Mouse (Mus musculus): Measurements from ENCODE around the gene Slc25a39. TPM values are rescaled to one million over a fixed set of nuclear protein-coding genes. Genes with fewer than 3 reads are reported as not detected.
A peak's percentile ranks its signal among the peaks of the same experiment; 100 is the strongest.
"Not testable (repeated sequence)": the region's sequence is repeated elsewhere in the genome, so short reads cannot be mapped to it uniquely, and the experiment has no call there.

Slc25a39 gene
- total RNA-seq, 1 experiment from 2014 or later = 35.4 TPM

DNA sequence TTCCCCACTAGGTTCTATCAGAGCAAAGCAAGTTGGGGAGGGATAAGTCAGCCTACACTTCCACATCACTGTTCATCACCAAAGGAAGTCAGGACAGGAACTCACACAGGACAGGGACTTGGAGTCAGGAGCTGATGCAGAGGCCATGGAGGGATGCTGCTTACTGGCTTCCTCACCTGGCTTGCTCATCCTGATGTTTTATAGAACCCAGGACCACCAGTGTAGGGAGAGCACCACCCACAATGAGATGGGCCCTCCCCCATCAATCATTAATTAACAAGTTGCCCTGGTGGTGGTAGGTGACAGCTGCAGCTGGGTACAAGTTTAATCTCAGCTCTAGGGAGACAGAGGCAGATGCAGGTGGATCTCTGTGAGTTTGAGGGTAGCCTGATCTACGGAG, 9.4 kb upstream of the Slc25a39 start:
- ATAC-seq (replicated peaks; ENCODE audit: low read depth, poor library complexity, severe bottlenecking) = no peak

DNA sequence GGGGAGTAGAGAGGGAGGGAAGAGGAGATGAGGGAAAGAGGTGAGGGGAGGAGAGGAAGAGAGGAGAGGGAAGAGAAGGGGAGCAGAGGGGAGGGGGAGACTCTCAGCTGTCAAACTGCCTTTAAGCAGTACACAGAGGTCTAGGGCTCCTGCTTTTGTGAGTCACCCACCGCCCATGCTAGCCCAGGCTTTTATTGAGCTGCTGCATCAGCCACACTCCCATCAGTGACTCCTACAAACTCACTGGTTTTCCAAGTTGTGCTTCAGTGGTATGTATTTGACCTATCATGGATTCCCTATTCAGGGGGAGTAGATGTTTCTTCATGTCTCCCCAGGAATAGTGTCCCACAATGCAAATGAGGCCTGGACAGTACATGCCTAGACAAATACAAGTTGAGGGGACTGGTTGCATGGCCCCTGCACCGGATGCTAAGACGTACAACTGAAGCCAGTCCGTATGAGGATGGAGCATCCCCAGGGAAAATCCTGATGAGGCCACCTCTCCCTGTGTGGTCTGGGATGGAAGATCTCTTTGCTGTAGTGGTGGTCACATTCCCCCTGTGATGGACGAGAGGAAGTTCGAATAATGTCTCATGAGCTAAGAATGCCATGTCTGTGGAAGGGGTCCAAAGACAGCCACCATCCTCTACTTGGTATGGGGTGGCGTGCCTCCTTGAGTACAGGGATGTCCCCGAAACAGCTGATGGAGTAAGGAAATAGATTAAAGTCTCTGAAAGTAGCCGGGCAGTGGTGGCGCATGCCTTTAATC, 7.5 kb upstream of the Slc25a39 start:
- ATAC-seq (replicated peaks; ENCODE audit: low read depth, poor library complexity, severe bottlenecking) = no peak

DNA sequence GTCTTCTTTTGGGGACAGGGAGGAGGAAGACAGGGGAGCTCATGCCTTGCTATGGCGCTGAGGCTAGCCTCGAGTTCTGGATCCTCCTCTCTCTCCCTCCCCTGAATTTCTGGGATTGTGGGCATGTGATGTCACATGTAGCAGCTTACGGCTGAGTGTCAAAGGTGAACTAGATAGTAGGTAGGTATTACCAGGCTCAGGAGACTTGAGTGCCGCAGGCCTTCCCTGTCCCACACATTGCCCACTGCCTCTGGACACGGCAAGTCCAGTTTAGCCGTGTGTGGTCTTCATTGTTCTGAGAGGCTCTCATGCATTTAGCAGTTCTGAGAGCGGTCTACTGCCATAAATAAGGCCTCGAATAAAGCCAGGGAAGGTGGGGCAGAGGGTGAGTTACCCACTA, 5.3 kb upstream of the Slc25a39 start:
- no peak for ATAC-seq (replicated peaks; ENCODE audit: low read depth, poor library complexity, severe bottlenecking)

DNA sequence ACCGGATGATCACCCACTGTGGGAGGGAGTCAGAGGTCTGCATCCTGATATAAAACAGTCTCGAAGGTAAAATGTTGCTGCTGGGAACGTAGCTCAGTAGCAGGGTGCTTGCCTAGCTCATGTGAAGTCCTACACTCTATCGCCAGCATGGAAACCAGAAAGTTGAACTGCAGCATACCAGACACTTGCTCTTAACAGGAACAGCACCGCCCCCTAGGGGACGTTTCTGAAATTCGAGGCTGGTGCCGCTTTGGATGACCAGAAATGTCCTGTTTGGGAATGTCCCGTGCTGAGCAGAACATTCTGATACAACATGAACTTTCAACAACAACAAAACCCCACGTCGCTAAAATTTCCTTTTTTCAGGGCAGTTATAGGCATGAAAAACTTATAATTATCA, 4.0 kb upstream of the Slc25a39 start:
- ATAC-seq (replicated peaks; ENCODE audit: low read depth, poor library complexity, severe bottlenecking) = peak; percentile 40

DNA sequence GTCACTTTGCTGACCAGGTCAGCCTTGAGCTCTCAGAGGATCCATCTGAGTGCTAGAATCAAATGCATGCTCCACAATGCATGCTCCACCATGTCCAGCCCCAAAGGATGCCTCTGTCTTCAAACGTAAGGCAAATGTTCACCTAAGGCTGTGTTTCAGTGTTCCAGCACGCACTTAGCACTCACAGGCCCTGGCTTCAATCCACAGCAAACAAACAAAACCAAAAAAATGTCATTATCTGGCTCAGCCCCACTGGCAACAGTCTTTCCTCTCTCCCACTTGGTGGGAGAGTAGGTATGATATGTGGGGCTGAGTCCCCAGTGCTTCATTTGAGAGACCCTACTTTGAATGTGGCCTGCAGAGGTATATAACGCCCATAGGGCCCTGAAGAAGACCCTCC, 3.3 kb upstream of the Slc25a39 start:
- no peak for ATAC-seq (replicated peaks; ENCODE audit: low read depth, poor library complexity, severe bottlenecking)

DNA sequence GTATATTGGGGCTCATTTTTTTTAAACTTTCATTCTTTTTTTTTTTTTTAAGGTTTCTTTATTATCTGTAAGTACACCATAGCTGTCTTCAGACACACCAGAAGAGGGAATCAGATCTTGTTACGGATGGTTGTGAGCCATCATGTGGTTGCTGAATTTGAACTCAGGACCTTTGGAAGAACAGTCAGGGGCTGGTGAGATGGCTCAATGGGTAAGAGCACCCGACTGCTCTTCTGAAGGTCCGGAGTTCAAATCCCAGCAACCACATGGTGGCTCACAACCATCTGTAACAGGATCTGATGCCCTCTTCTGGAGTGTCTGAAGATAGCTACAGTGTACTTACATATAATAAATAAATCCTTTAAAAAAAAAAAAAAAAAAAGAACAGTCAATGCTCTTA, 2.6 kb upstream of the Slc25a39 start:
- not testable (repeated sequence) for ATAC-seq (replicated peaks; ENCODE audit: low read depth, poor library complexity, severe bottlenecking)

DNA sequence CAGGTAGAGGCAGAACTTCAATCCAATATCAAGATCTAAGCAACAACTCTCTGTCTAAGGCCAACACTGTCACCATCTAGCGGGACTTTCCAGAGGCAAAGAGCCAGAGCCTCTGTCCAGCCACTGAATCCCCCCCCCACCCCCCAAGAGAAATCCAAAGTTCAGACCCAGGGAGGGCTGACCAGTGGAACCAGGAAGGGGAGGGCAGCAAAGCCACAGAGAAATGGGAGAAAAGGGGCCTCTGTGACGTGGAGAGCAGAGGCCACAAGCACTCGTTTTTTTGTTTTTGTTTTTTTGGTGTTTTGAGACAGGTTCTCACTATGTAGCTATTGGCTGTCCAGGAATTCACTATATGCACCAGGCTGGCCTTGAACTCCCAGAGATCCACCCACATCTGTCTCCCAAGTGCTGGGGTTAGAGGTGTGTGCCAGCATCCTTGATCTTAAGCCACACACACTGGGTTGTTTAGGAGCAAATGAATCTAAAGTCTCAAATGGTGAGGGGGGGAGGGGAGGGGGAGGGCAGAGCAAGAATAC, 2.1 kb upstream of the Slc25a39 start:
- no peak for ATAC-seq (replicated peaks; ENCODE audit: low read depth, poor library complexity, severe bottlenecking)

DNA sequence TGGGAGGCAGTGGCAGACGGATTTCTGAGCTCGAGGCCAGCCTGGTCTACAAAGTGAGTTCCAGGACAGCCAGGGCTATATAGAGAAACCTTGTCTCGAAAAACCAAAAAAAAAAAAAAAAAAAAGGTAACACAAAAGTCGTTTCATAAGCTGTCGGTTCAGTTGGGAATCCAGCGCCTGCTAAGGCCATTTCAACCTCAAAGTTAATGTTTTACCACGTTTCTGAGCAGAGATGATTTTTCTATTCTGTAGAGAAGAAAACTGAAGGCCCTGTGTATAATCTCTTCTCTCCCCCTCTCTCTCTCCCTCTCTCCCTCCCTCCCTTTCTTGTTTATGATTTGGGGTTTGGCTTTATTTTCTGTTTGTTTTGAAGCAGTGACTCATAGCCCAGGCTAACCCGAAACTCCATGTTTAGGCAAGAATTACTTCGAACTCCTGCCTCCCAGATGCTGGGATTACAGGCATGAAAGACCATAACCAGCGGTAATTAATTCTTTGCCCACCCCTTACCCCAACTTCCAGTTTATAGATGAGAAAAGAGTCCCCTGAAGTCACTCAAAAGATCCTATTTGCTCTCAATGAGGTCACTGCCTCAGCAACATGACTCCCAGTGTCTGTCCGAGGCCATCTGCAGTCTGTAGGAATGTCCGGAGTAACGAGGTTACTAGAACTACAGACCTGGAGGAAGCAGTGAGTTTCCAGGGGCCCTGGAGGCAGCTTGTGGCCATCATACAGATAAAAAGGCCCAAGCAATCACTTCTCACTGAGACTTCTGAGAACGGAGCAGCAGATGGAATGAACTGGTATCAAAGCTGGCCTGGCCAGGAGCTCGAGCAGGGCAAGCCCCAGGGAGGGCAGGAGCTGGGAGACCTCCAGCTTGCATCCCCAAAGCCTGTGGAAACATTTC, 1.4 kb upstream of the Slc25a39 start:
- no peak for ATAC-seq (replicated peaks; ENCODE audit: low read depth, poor library complexity, severe bottlenecking)

DNA sequence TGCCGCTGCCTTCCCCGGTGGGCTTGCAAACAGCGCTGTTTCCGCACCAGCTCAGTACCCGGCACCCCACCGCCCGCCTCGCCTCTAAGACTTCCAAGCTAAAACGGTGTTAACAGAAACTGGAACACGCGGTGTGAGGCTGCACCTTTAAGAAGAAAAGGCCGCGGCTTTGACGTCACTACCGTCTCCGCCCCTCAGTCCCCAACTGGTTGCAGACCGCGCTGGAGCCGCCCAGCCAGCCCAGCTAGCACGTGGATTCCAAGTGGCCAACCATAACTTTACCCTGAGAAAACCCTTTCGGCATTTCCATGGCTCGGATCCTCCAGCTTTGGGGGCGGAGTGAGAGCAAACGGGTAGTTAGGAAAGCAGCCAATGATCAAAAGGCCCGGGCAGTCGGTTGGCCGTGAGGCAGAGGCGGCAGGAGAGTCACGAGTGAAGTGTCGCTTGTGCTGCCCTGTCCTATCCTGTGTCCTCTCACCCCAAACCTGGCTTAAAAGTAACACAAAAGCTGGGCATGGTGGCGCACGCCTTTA, 664 bp upstream of the Slc25a39 start:
- ATAC-seq (replicated peaks; ENCODE audit: low read depth, poor library complexity, severe bottlenecking) = peak; percentile 87

DNA sequence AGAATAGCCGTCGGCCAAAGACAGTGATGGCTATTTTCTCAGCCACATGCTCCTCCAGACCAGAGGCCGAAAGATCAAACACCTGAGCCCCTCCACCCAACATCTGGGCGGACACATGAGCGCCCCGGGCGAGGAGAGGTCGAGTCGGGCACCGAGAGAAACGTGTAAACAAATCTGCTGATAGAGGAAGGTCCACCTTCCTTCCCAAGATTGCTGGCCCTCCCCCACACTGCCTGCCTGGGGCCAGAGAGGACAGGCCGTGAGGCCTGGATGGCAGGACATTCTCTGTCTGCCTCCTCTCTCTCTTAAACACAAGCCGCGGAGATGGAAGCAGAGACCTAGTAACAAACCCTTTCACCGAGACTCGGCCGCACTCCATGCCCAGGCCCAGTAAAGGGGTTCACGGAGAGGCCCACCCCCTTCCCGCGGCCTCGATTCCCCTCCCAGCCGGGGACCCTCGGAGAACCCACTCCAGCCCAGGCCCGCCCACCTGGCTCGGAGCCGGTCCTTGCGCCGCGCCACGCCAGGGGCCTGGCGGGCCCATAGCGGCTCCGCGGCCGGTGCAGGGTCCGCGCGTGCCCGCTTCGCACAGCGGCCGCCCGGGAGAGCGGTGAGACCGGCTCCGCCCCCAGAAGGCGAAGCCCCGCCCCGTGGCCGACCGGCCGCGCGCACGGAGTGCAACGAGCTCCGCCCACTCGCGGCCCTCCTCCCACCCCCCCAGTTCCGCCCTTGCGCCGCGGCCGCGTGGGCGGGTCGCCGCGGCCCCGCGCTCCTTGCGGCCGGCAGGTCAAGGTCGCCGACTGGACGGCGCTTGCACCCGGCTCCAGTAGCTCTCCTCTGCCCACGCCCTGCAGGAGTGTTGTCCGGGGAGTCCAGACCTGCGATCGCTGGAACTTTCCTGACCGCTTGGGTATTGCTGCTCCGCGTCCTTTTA, 579 bp downstream of the Slc25a39 start:
- peak; percentile 31 for ATAC-seq (replicated peaks; ENCODE audit: low read depth, poor library complexity, severe bottlenecking)

DNA sequence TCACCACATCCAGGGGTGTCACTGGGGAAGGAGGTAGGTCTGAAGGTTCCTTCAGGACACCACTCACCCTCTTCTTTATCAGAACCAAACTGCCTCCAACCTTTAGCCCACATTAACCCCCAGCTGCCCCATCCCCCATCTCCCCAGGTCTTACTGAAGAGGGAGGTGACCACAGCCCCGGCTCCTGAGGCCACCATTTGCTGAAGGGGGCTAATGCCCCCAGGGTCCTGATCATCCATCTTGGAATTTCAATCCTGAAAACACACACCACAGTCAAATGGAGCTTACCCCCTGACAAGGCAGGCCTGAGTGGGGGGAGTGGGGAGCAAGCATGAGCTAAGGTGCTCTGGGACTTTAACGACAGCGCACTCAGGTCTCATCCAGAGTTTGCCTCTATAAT, 1.3 kb downstream of the Slc25a39 start:
- no peak for ATAC-seq (replicated peaks; ENCODE audit: low read depth, poor library complexity, severe bottlenecking)

DNA sequence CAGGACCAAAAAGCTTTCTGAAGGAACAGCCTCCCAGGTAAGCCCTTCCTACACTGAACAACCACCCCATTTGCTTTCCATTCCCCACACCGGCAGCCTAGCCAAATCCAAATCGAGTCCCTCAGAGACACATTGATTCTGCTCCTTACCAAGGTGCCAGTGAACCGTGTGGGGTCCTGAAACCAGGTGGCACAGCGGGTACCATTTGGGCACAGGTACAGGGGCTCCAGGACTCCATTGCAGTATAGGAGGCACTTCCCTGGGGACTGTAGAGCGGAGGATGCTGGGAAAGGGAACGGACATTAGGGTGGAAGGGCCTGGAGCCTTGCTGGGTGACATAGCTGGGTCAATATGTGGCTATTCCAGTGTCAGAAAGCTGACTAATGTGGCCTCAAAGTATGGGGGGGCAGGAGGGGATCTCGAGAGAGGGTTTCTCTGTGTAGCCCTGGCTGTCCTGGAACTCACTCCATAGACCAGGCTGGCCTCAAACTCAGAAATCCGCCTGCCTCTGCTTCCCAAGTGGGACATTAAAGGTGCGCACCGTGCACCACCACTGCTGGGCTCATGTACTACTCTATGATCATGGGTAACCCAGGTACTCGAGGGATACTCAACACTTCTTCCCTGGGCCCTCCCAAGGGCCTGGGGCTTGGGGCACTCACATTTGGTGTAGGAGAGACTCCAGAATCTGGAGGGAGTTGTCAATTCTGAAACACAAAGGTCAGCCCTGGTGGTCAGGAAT, 2.0 kb downstream of the Slc25a39 start:
- ATAC-seq (replicated peaks; ENCODE audit: low read depth, poor library complexity, severe bottlenecking) = no peak

DNA sequence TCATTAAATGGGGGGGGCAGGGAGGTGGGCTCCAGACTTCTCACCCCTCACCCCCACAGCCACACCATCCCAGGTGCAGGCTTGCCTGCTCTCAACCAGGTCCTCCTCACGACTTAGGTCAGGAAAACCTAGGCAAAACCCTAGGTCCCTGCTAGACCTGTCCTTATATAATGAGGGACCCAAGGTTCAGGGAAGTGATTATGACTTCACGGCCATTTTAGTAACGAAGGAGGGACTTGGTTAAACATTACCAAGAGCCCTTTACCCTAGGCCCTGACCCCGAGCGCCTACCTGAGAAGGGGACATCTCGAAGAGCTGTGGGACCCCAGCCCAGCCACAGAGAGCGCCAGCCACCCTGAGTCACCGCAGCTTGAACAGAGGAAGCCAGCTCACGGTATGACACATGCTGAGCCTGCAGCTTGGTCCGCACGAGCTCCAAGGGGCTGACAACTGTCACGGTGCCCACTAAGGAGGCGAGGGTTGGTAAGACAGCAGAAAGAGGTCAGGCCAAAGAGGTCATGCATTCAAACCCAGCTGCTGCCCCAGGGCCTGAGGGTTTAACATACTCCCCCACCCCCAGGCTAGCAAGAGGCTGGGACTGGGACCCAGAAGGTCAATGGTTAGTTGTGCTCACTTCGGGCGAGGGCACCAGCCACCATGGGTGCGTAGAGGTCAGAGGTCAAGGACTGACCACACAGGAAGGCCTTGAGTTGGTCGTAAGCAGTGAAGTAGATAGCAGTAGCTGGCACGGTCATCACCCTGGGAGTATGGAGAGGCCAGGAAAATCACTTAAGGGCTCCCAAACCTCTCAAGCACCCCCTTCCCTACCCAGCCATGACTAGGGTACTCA, 3.4 kb downstream of the Slc25a39 start:
- no peak for ATAC-seq (replicated peaks; ENCODE audit: low read depth, poor library complexity, severe bottlenecking)

DNA sequence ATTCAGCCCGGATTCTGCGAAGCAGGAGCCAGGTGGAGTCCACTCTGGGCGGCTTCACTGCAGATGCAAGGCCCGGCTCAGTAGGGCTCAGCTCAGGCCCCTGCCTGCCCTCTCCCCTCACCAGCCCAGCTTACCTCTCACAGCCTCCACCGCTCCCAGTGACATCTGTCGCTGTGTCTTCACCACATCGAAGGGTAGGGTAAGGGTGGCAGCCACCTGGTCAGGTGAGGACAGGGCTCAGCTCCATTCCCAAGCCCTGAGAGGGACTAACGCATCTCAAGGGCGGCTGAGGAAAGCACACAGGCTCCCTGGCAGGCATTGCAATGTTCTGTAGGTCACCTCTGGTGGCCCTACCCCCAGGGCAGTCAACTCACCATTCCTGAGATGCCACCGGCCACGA, 4.1 kb downstream of the Slc25a39 start:
- ATAC-seq (replicated peaks; ENCODE audit: low read depth, poor library complexity, severe bottlenecking) = no peak

DNA sequence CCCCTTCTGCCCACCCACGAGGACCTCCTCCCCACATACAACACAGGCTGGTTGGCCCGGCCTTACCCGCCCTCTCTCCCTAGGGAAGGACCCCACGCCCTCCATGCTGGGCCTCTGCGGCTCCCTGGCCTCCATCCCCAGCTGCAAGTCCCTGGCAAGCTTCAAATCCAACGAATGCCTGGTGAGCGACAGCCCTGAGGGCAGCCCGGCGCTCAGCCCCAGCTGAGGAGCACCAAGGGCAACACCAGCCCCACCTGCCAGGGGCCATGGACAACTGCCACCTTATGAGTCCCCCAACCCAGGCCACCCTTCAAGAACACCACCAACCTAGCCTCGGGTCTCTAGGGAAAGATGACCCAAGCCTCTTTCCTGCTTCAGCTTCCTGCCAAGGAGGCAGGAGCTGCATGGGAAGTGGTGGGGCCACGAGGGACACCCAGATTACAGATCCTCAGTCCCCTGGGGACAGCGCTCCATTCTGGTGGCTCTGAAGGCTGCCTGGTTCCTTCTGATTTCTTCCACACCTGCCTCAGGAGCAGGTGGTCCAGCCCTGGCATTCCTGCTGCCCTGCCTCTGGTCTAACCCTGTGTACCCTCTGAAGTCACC, 5.7 kb downstream of the Slc25a39 start:
- no peak for ATAC-seq (replicated peaks; ENCODE audit: low read depth, poor library complexity, severe bottlenecking)

DNA sequence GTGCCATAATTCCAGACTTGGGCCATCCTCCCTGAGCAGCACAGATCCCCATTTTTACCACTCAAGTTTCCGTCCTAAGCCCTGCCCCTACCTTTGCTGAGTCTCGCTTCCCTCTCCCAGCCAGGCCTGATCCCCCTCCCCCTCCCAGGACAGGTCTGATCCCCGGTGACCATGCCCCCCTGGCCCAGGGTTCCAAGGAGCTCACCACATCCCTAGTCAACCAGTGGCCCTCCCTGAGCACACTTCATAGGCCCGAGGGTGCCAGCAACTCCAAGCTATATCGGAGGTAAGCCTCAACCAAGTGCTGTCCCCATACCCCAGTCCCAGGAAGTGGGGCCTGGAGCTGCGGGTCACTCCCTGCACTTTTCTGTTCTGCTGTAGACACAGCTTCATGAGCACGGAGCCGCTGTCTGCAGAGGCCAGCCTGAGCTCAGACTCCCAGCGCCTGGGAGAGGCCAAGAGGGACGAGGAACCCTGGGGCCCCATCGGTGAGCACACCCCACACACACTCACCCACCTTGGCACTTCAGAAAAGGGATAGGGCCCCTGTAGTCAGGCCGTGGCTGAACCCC, 7.1 kb downstream of the Slc25a39 start:
- no peak for ATAC-seq (replicated peaks; ENCODE audit: low read depth, poor library complexity, severe bottlenecking)

DNA sequence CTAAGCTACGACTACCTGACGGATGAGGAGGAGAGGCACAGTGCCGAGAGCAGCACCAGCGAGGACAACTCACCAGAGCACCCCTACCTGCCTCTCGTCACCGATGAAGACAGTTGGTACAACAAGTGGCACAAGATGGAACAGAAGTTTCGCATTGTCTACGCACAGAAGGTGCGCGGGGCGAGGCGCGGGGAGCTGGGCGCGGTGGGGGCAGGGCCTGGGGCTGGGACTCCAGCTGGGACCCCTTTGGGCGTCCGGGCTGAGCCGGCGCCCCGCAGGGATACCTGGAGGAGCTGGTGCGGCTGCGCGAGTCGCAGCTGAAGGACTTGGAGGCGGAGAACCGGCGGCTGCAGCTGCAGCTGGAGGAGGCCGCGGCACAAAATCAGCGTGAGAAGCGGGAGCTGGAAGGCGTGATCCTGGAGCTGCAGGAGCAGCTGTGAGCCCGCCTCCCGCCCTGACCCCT, 8.1 kb downstream of the Slc25a39 start:
- no peak for ATAC-seq (replicated peaks; ENCODE audit: low read depth, poor library complexity, severe bottlenecking)

Measured in common myeloid progenitor, adult 5-6 weeks (primary cell).